Mouse (Mus musculus) lung, postnatal 14 days (tissue): ENCODE data around the gene Hhip.

ENCODE experiments used
- DNase-seq: peaks from one replicate; pipeline ENCODE4 v3.0.0; 2021

Hhip gene

DNA sequence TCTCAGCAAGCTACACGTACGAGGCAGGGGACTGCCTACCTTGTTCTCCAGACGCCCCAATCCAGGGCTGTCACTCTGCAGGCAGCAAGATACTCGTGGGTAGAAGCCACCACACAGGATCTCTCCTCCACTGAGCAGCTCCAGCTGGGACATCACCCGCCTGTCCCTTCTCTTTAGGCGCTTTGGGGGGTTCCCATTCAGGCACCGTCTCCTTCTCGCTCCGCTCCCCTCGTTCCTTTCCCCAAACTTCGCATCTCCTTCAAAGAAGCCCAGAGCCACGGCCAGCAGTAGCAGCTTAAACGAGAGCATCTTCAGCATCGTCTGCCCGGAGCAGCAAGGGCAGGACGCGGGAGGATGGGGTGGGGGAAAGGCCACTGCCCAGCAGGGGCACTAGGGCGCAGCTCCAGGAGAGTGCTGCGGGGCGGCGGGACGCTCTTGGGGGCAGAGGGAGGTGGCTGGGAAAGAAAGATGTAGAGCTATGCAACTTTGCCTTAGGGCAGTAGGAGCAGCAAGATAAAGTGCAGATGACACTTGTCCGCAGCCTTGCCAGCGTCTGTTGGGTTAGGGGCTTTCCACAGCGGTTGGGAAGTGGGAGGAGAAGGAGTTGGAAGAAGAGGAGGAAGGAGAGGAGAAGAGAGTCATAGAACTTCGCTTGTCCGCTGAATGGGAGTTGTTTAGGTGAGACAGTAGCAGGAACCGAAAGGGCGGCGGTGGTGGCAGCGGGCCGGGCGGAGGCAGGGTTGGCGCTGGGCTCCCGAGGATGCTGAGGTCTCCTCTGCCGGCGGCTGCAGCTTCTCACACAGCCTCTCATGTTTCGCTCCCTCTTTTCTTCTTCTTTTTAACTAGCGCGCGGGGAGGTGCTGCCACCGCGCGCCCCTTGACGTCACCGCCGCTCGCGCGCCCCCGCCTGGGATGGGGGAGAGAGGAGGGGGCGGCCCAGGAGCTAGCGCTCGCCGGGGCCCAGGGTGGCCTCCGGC, at the start of gene Hhip:
Hhip (minus strand) TSS at position 809 of the 977 bp plus-strand sequence.
- DNase-seq: peak; percentile 53

DNA sequence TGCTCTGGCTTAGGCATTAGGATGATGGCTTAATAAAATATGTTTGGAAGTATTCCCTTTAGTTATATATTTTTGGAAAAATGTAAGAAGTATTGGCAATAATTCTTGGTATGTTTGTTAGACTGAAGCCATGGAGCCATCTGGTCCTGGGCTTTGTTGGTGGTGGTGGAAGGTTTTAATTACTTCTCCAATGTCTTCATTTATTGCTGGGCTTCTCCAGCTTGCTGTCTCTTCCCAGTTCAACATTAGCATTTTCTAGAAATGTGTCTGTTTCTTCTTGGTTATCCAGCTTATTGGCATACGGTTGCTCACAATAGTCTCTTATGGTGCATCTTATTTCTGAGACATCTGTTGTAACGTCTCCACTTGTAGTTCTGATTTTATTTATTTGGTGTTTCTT, 29.2 kb upstream of the Hhip start:
- no peak for DNase-seq

GRCm38 (mm10) chr8:80058193-80058592, 387 bp upstream of the Hhip start:
- no peak for DNase-seq

DNA sequence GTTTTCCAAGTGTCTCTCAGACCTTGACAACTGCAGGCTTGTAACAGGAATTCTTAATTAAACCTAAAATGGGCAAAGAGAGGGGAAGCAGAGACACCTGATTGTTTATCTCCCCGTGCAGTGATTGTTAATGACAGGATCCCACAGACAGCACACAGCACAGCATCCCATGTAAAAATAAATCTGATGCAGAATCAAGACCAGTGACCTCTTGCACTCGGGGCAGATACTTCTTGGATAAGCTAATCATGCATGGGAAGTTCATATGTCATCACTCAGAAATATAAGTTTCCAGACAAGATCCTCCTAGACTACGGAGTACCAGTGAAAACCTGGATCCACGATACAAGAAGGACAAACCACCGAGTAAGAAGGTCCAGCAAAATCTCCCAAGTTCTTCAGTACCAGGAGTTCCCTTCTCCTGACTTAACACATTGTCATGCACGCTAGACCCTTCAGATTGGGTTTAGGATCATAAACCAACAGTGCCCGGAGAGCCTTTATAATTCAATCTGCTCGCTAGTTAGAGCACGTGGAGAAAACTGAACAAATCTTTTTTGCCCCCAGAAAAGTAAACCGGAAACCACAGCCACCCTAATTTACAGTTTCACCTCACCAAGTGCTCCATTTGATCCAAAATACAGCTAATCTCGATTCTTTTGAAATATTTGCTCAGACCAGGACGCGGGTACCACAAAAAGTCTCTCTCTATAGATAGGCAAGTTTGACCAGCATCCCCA, 1.3 kb downstream of the Hhip start:
- no peak for DNase-seq

DNA sequence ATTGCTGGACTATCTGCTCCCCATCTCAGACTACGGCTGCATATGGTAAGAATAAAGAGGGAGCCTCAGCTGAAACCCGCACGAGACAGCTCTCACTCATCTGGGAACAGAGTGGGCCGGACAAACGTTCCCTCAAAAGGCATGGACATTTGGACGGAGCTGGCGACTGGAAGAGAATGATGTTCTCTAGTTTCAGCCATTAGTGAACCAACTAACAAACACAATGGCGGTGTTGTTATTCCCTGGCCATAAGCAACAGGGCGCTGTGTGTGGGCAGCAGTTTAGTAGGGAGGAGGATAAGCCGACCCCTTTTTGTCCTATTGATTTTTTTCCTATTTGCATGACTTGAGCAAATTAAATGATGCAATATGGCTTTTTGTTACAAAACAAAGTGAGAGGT, 2.0 kb downstream of the Hhip start:
- no peak for DNase-seq

DNA sequence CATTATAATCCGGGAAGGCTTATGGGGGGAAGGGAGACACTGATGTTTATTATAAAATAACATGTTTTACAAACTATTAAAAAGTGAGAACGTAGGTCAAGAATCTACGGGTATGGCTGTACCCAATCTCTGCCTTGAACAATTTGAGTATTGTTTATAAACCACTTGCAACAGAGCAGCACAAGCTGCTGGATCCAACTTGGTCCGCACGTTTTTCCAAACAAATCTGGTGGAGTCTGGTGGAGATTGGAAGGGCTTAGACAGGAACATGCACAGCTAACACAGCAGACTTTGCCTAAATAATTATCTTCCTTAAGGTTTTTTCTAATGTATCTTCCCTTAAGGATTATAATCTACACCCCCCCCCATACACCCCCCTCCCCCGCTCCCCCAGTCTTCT, 2.7 kb downstream of the Hhip start:
- no peak for DNase-seq

- DNase-seq: no peak
These were observed 3.6 kb downstream of the Hhip start for GRCm38 (mm10) chr8:80054216-80054615.

GRCm38 (mm10) chr8:80052838-80053237, 5.0 kb downstream of the Hhip start:
- DNase-seq: no peak

DNA sequence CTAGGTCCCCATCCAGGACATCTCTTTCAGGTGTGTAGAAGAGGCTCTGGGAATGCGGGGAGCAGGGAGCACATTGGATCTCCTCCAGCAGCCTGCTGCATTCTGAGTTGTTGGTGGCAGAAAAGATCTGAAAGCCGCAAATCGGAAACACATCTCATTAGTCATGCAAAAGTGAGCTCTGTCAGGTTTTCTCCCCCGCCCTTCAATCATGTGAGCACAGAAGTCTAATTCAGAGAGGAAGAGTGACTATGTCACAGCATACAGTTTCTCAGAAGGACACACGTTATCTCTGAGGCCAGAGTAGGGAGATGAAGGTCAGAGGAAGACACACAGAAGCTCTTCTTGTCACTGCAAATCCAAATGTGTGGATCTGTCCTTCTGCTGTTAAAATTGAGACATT, 6.3 kb downstream of the Hhip start:
- no peak for DNase-seq

DNA sequence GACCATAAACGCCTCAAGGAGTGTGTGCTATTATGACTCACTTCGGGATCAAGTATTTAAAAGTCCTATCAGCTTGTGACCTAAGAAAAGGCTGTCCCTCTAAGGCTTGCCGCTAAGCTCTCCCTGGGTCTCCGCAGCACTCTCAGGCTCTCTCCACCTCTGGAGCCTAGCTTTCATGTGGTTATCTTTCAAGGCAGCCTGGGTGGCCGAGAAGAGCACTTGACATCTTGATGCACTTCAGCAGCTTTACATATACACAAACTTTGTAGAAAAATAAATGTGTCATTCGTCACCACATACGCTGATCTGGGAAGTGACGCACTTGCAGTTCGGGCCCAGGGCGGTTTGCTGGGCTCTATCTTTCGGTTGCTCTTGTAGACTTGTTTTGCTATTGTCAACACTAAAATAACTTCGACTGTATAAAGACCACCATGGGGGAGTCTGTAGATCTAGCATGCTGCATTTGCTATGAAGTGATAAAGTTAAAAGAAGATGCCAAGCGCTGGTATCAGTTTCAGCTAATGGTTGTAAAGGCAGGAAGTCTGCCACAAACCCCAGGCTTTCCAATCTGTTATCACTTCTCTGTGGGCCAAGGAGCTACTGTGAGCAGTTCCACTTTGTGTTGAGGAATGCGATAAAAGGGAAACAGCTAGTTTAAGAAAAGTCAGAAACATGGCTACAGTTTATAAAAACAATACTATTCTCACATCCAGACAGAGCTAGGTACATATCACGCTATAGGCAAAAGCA, 8.4 kb downstream of the Hhip start:
- no peak for DNase-seq

GRCm38 (mm10) chr8:80048256-80048655, 9.6 kb downstream of the Hhip start:
- no peak for DNase-seq

- DNase-seq: no peak
These were observed 20.1 kb downstream of the Hhip start for GRCm38 (mm10) chr8:80037644-80038253.

- DNase-seq: no peak
These were observed 25.2 kb downstream of the Hhip start for GRCm38 (mm10) chr8:80032604-80033003.

DNA sequence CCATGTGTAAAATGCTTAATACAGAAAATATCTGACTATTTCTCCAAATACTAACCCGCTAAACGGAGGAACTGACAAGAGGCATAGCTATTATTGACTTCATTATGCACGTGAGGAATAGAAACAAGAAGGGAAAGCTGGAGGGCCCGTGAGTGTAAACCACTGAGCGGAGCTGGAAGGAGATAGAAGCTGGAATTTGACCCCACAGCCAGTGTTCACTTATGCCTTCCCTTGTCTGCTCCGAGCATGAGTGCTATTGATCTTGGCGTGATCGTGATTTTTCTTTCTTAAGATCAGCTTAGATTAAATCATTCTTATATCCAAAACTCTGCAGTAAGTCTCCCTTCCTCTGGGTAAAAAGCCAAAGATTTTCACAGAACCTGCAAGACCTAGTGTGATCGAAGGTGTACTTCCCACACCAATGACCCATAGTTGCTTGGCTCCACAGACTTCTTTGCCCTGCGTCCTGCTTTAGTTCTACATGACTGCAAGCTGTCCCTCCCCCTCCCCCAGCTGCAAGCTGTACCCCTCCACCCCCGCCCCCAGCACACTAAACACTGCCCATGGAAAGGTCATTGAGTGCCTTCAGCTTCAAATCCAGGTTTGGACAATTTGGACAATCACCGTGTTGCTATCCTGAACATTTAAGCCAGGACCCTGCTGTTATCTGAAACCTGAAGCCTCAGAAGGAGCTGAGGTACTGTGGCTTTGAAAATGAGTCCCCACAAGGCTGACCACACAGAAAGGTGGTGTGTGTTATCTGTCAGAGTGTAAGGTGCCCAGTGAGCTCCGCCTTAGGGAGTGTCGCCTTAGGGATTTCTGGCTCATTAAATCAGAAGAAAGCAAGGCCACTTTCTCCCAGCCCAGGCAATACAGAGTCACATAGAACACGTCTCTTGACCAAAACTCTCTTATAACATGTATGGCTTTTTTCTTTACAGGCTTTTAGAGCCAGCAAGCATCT, 26.2 kb downstream of the Hhip start:
- DNase-seq: no peak

DNA sequence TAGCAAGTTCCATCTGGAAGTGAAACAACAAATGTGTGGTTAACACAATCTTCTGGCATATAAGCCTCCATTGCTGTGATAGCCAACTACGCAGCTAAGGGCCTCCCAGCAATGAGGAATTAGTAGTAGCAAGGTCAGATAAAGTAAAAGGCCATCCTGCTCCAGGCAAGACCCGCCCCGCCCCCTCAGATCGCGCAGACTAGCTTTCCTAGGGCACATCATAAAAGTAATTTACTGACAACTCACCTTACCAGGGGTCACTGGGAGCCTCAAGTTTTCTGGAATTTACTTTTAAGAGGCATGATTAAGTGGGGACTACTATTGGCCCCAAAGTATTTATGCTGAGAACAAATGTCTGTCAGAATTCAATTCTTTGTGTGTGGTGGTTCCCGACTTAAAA, 28.2 kb downstream of the Hhip start:
- no peak for DNase-seq

DNA sequence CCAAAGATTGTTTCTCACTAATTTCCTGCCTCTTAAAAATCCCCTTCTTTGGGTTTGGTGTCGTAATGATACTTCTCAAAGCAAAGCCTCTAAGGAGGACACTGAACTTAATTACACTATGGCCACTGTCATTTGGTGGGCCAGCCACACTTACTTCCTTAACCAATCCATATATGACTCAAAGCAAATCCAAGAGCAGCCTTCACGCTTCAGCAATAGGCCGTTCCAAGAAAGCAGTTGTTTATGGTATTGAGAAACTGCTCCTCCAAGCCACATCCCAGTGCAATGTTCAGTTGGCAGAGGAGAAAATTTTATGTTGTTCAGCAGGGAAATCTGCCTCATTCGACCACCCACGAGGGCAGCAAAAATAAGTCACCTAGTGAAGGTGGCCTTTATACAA, 37.3 kb downstream of the Hhip start:
- no peak for DNase-seq

DNA sequence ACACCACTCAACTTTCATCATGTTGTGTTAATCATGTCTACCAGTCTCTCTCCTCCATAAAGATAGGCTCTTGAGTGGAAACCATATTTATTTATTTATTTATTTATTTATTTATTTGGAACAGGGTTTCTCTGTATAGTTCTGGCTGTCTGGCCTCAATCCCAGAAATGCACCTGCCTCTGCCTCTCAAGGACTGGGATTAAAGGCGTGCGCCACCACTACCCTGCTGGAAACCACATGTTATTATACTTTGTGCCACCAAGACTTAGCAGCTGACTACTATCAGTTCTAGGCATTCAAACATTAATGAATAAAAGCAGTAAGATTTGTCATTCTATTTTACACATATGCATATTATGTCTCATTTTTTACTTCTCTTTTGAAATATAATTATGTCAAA, 42.0 kb downstream of the Hhip start:
- no peak for DNase-seq

DNA sequence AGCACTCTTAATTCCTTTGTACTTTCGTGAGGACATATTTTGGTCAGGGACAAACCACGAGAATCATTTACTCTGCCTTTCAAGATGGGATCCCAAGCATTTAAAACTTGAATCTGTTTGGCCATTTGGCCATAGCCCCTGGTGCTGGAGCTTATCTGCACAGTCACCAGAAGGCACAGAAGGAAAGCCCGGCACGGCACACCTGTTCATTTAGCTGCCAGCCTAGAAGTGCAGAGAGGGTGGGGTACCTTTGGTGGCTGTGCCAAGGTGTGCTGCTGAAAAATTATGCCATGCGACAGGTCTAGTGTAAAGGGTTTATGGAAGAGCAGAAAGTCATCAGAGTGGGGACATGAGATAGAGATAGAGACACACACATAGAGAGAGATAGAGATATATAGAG, 53.4 kb downstream of the Hhip start:
- no peak for DNase-seq

GRCm38 (mm10) chr8:80002313-80002712, 55.5 kb downstream of the Hhip start:
- no peak for DNase-seq

DNA sequence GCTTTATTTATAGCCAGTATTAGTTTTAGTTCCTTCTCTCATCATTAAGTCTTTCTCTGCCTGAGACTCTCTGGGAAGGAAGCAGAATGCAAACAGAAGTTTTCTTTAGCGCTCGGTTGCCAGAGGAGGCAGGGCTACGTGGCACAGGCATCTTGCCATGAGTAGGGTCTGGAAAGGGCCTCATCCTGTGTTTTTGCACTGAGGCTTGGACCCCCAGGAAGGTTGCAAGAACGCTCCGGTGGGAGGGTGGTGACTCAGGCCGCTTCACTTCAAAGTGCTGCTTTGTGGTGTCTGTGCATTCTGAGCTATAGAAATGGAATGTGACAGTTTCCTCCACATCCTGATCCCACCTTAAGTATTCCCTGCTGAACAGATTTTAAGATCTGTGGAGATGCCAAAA, 62.7 kb downstream of the Hhip start:
- DNase-seq: peak; percentile 5

- DNase-seq: peak; percentile 18
These were observed 64.3 kb downstream of the Hhip start for GRCm38 (mm10) chr8:79993507-79993906.
